Mouse (Mus musculus): ENCODE data around the gene Aldh2. TPM values are rescaled to one million over a fixed set of nuclear protein-coding genes. Genes with fewer than 3 reads are reported as not detected.

The Aldh2 gene
- polyA plus RNA-seq, 1 experiment from 2014 or later: 163 TPM

- H3K4me1 ChIP-seq: 0 out of 2 replicates have a peak, but pooled peaks cover 1% of the 10 kb centered on the region
- 86% methylated on average over 8 of the region's 9 CpGs for WGBS
- H3K4me3 ChIP-seq: no peak overlapping the region
- no peaks in the 10 kb centered on the region for H3K9me3 ChIP-seq (replicated peaks)
- H3K27ac ChIP-seq: no peak overlapping the region
- no peaks in the 10 kb centered on the region for H3K27me3 ChIP-seq (ENCODE audit: low read depth, poor library complexity, severe bottlenecking)
- DNase-seq (ENCODE audit: low spot score): no peak
- peaks cover 71% of the 10 kb centered on the region for H3K36me3 ChIP-seq
Observed at GRCm38 (mm10) chr5:121569881-121570420, 23.7 kb downstream of the Aldh2 start.

GRCm38 (mm10) chr5:121566035-121566681 lies 27.5 kb downstream of the Aldh2 start:
- no peak for DNase-seq (ENCODE audit: low spot score)
- H3K9me3 ChIP-seq (replicated peaks): no peaks in the 10 kb centered on the region
- H3K27ac ChIP-seq: no peak overlapping the region
- 91% methylated on average over 16 of the region's 16 CpGs for WGBS
- H3K4me1 ChIP-seq: peaks cover 9% of the 10 kb centered on the region
- H3K27me3 ChIP-seq (ENCODE audit: low read depth, poor library complexity, severe bottlenecking): no peaks in the 10 kb centered on the region
- H3K4me3 ChIP-seq: no peak overlapping the region
- H3K36me3 ChIP-seq: peaks cover 34% of the 10 kb centered on the region

GRCm38 (mm10) chr5:121564468-121564895 lies 29.1 kb downstream of the Aldh2 start:
- peak overlapping the region; percentile 81 for H3K27ac ChIP-seq
- H3K4me3 ChIP-seq: peak overlapping the region; percentile 27; the same call in 1 of the 2 replicates
- WGBS: 16% methylated on average over 11 of the region's 11 CpGs
- peaks cover 9% of the 10 kb centered on the region for H3K4me1 ChIP-seq
- peak; percentile 94 for DNase-seq (ENCODE audit: low spot score)
- no peaks in the 10 kb centered on the region for H3K9me3 ChIP-seq (replicated peaks)
- H3K36me3 ChIP-seq: peaks cover 18% of the 10 kb centered on the region
- H3K27me3 ChIP-seq (ENCODE audit: low read depth, poor library complexity, severe bottlenecking): no peaks in the 10 kb centered on the region

- Histone ChIP-seq H3K4me1 (peaks cover 9% of the 10 kb centered on the region), H3K27ac (no peak overlapping the region), H3K27me3 (ENCODE audit: low read depth, poor library complexity, severe bottlenecking) (no peaks in the 10 kb centered on the region), H3K9me3 (replicated peaks) (no peaks in the 10 kb centered on the region), H3K36me3 (peaks cover 5% of the 10 kb centered on the region; the same call in 1 of the 2 replicates), H3K4me3 (no peak overlapping the region)
- WGBS: 94% methylated on average over 3 of the region's 3 CpGs
- no peak for DNase-seq (ENCODE audit: low spot score)
Observed at GRCm38 (mm10) chr5:121562436-121562835, 31.2 kb downstream of the Aldh2 start.

- Histone ChIP-seq H3K27ac (no peak overlapping the region), H3K4me3 (no peak overlapping the region), H3K9me3 (replicated peaks) (no peaks in the 10 kb centered on the region), H3K27me3 (ENCODE audit: low read depth, poor library complexity, severe bottlenecking) (no peaks in the 10 kb centered on the region), H3K4me1 (peaks cover 16% of the 10 kb centered on the region), H3K36me3 (peaks cover 3% of the 10 kb centered on the region; the same call in 1 of the 2 replicates)
- DNase-seq (ENCODE audit: low spot score): no peak
- WGBS: 82% methylated on average over 7 of the region's 7 CpGs
Observed at GRCm38 (mm10) chr5:121549196-121549595, 44.4 kb downstream of the Aldh2 start.

GRCm38 (mm10) chr5:121547084-121547483 lies 46.5 kb downstream of the Aldh2 start:
- Histone ChIP-seq H3K36me3 (peaks cover 3% of the 10 kb centered on the region; the same call in 1 of the 2 replicates), H3K4me3 (no peak overlapping the region; the same call in 1 of the 2 replicates), H3K27me3 (ENCODE audit: low read depth, poor library complexity, severe bottlenecking) (no peaks in the 10 kb centered on the region), H3K27ac (no peak overlapping the region), H3K4me1 (peaks cover 22% of the 10 kb centered on the region), H3K9me3 (replicated peaks) (no peaks in the 10 kb centered on the region)
- no peak for DNase-seq (ENCODE audit: low spot score)
- 94% methylated on average over 3 of the region's 3 CpGs for WGBS

GRCm38 (mm10) chr5:121546530-121546895 lies 47.1 kb downstream of the Aldh2 start:
- DNase-seq (ENCODE audit: low spot score): no peak
- peak overlapping the region; percentile 90 for H3K4me3 ChIP-seq
- H3K27ac ChIP-seq: peak overlapping the region; percentile 99
- peaks cover 22% of the 10 kb centered on the region for H3K4me1 ChIP-seq
- H3K9me3 ChIP-seq (replicated peaks): no peaks in the 10 kb centered on the region
- 44% methylated on average over 6 of the region's 6 CpGs for WGBS
- no peaks in the 10 kb centered on the region for H3K27me3 ChIP-seq (ENCODE audit: low read depth, poor library complexity, severe bottlenecking)
- H3K36me3 ChIP-seq: peaks cover 3% of the 10 kb centered on the region; the same call in 1 of the 2 replicates

GRCm38 (mm10) chr5:121545793-121546529 lies 47.7 kb downstream of the Aldh2 start, which contains the start of gene Mapkapk5:
Gene Mapkapk5 (minus strand): TSS chr5:121545905.
- no peaks in the 10 kb centered on the region for H3K27me3 ChIP-seq (ENCODE audit: low read depth, poor library complexity, severe bottlenecking)
- peak within 1 kb of the TSS; percentile 99 for H3K27ac ChIP-seq
- no peaks in the 10 kb centered on the region for H3K9me3 ChIP-seq (replicated peaks)
- peak; percentile 99 for DNase-seq (ENCODE audit: low spot score)
- H3K4me1 ChIP-seq: peaks cover 22% of the 10 kb centered on the region
- H3K36me3 ChIP-seq: peaks cover 3% of the 10 kb centered on the region; the same call in 1 of the 2 replicates
- WGBS: 2% methylated on average over 55 of the region's 55 CpGs
- H3K4me3 ChIP-seq: peak within 1 kb of the TSS; percentile 90

- Histone ChIP-seq H3K4me1 (peaks cover 22% of the 10 kb centered on the region), H3K27ac (peak within 1 kb of the TSS; percentile 99), H3K9me3 (replicated peaks) (no peaks in the 10 kb centered on the region), H3K4me3 (peak within 1 kb of the TSS; percentile 90), H3K36me3 (peaks cover 9% of the 10 kb centered on the region), H3K27me3 (ENCODE audit: low read depth, poor library complexity, severe bottlenecking) (no peaks in the 10 kb centered on the region)
- under 1% methylated on average over 91 of the region's 97 CpGs for WGBS
- peak; percentile 68 for DNase-seq (ENCODE audit: low spot score)
Observed at GRCm38 (mm10) chr5:121544910-121545792, 48.5 kb downstream of the Aldh2 start, which contains the start of the genes Adam1a and Gm42878. Gene Adam1a (minus strand): TSS chr5:121545482. Gene Gm42878 (minus strand): TSS chr5:121545482.

GRCm38 (mm10) chr5:121543370-121543769 lies 50.3 kb downstream of the Aldh2 start:
- whole genome bisulfite sequencing: 82% methylated on average over 3 of the region's 3 CpGs
- DNase-seq (ENCODE audit: low spot score): no peak
- H3K4me1 ChIP-seq: peaks cover 22% of the 10 kb centered on the region
- no peaks in the 10 kb centered on the region for H3K27me3 ChIP-seq (ENCODE audit: low read depth, poor library complexity, severe bottlenecking)
- H3K36me3 ChIP-seq: peaks cover 27% of the 10 kb centered on the region
- no peak overlapping the region for H3K27ac ChIP-seq
- no peaks in the 10 kb centered on the region for H3K9me3 ChIP-seq (replicated peaks)
- H3K4me3 ChIP-seq: no peak overlapping the region

- H3K27ac ChIP-seq: no peak overlapping the region
- no peak for DNase-seq (ENCODE audit: low spot score)
- peaks cover 17% of the 10 kb centered on the region for H3K4me1 ChIP-seq
- H3K36me3 ChIP-seq: peaks cover 48% of the 10 kb centered on the region
- WGBS: 92% methylated on average over 7 of the region's 7 CpGs
- H3K27me3 ChIP-seq (ENCODE audit: low read depth, poor library complexity, severe bottlenecking): no peaks in the 10 kb centered on the region
- H3K9me3 ChIP-seq (replicated peaks): no peaks in the 10 kb centered on the region
- no peak overlapping the region for H3K4me3 ChIP-seq
Observed at GRCm38 (mm10) chr5:121541235-121541634, 52.4 kb downstream of the Aldh2 start.

- no peak for DNase-seq (ENCODE audit: low spot score)
- Histone ChIP-seq H3K4me3 (no peak overlapping the region), H3K27me3 (ENCODE audit: low read depth, poor library complexity, severe bottlenecking) (no peaks in the 10 kb centered on the region), H3K4me1 (peaks cover 13% of the 10 kb centered on the region), H3K36me3 (peaks cover 57% of the 10 kb centered on the region), H3K27ac (no peak overlapping the region), H3K9me3 (replicated peaks) (no peaks in the 10 kb centered on the region)
- 95% methylated on average over 5 of the region's 5 CpGs for WGBS
Observed at GRCm38 (mm10) chr5:121540066-121540465, 53.6 kb downstream of the Aldh2 start.
